Mouse (Mus musculus) cerebellum, postnatal 25 days (tissue): ENCODE measurements around the gene Sat2.

Source experiments
- DNase-seq, 2 experiments: peaks; one replicate each; pipeline ENCODE4 v3.0.0; 2021; ENCODE audit warnings: mixed read lengths in 2 of 2

Gene Sat2

GRCm38 (mm10) chr11:69633128-69633866 is 11.5 kb downstream of the Sat2 start:
- no peak for DNase-seq

DNA sequence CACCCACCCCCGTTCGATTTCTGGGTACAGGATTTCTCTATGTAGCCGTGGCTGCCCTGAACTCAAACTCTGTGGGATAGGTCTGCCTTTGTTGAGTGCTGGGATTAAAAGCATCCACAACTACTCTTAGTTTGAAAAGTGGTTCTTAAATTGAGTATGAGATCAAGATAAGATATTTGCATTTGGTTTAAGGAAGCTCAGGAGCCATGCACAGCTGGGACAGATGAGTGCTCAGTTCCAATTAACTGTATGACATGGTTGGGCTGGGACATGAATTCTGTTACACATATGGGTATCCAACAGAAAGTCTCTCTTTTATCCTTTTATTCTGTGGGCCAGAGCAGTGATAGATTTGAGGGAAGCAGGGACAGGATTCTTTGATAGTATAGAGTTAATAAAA is 13.6 kb downstream of the Sat2 start:
- no peak for DNase-seq

GRCm38 (mm10) chr11:69645860-69646259 is 24.0 kb downstream of the Sat2 start:
- no peak for DNase-seq

- no peak for DNase-seq
These were observed 31.6 kb downstream of the Sat2 start for GRCm38 (mm10) chr11:69653399-69653798.

GRCm38 (mm10) chr11:69654760-69655159 is 32.9 kb downstream of the Sat2 start:
- no peak for DNase-seq

- DNase-seq = peak; percentile 81 to 86
These were observed 33.6 kb downstream of the Sat2 start, which contains the start of gene Sox15 for GRCm38 (mm10) chr11:69655264-69656064. Gene Sox15 (plus strand): TSS chr11:69655314.

DNA sequence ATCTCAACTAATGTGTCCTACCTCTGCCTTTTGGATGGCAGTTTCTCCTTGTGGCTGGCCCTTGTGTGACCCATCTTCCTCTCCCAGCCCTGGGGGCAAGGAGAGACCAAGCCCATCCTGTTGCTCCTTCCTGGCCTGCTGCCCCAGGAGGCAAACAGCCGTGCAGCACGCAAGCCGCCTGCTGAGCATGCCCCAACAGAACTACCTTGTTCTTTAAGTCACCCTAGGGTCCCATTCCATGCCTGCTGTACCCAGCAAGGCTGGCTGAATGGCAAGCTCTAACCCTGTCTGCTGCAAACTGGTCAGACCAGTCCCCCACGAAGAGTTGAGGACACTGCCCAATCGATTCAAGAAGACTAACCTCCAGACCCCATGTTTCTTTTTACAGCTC is 34.2 kb downstream of the Sat2 start:
- no peak for DNase-seq

GRCm38 (mm10) chr11:69656617-69657461 is 35.0 kb downstream of the Sat2 start:
- peak; percentile 61 to 71 for DNase-seq

- no peak for DNase-seq
These were observed 35.6 kb downstream of the Sat2 start for GRCm38 (mm10) chr11:69657462-69657881.

- peak in 1 of 2 experiments; percentile 30 for DNase-seq
These were observed 39.5 kb downstream of the Sat2 start for GRCm38 (mm10) chr11:69661221-69661881.

DNA sequence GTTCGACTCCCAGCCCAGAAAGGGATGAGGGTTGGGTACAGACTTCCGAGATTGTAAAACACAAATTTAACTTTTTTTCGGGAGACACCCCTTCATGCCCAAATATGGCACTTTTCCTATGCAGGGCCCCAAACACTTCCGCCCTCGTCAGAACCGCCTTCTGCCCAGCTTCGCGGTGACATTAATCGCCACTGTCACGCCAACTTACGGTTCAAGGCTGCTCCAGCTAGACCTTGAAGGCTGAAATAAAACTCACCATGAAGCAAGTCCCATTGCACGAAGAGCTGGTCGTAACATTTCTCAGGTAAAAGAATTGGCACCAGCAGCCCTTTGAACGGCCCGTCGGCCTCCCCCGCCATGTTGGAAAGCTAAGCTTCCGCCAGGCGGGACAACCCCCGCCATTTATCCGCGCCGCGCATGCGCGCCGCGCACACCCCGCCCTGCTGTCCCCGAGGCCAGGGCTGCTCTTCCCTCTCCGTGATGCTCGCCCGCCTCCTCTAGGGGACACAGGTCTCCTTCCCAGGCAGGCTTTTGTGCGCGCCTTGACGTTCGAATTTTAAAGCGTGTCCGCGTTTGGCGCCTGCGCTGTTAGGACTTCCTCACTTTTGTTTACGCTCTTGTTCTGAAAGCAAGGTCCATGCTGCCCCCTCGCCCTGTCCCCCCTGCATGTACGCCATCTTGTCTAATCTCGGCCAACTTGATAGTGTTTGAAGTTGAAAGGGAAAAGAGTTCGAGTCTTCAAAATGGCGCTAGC is 40.6 kb downstream of the Sat2 start, which contains the start of gene Mpdu1:
Gene Mpdu1 (minus strand): TSS at position 430 of the 754 bp plus-strand sequence.
- peak; percentile 93 to 95 for DNase-seq

DNA sequence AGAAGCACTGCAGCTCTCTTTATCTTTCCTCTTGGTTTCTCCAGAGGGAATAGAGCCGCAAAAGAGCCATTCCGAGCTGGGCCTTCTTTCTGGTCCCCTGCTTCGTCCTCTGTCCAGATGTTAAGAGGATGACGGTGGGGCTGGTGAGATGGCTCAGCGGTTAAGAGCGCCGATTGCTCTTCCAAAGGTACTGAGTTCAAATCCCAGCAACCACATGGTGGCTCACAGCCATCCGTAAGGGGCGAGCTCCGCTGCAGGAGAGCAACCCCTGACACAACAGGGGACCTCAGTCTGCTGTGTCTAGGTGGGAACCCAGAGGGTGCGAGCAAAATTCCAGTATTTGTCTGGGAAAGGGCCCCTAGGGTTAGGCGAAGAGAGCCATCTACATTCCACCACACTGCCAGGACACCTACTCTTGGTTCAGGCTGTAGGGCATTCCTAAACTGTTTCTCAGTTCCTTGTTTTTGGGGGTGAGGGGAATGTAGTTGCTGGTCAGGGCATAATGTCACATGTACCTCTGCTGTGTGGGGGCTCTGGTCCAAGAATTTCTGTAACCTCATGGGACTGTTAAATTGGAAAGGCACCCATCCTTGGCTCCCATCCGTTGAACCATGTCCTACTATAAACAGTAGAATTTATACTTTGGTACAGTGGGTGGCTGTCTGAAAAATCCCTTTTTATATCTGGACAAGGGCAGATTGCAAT is 41.3 kb downstream of the Sat2 start:
- DNase-seq = no peak

DNA sequence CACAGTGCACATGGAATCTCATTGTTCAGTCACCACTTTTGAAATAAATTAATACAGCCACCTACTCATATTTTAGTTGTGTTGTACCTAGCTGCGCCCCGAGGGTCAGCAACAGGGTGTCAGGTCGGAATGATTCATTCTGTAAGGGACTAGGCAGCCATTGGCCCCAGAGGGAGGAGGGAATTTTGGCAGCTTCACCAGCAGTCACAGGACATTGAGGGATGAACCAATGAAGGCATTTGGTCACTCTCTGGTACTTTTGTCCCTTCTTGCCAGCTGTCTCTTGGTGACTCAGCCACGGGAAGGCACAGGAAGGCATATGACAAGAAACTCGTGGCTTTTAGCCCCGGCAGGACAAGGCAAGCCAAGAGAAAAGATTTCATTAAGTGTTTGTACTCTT is 42.0 kb downstream of the Sat2 start:
- DNase-seq = peak in 1 of 2 experiments; percentile 37

DNA sequence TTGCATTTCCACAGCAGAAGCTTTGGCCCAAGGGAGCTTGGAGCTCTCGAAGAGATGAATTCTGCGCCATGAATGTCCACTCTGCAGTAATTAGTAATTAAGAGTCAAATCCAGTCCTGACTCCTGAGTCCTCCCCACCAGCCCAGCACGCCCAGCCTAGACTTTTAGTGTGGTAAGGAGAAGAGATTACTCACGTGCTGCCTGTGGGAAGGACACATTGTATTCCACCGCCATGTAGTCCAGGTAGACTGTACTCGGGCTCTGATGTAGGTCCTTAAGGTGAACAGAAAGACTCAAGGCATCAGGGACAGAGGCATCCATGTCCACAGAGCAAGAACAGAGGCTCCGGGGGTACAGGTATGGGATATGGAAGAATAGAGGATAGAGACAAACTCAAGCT is 43.0 kb downstream of the Sat2 start:
- no peak for DNase-seq

DNA sequence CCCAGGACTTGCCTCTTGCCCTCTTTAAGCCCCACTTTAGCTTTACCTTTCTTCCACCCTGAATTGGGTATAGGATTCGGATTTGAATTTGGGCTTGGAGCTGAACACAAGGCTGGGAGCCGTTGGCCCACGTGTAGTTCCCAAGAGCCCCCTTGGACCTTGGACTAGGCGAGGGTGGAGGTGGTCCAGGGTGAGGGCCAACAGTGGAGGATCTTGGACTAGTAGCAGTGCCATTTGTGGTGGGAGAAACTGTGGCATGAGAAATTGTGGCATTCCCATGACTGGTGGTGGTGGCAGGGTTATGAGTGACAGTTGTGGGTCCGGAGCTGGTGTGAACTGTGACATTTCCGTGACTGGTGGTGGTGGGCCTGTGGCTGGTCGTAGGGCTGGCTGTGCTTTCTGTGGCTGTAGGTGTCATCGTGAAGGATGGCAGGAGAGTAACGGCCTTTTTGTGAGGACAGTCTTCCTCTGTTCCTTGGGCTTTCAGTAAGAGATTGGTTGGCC is 43.7 kb downstream of the Sat2 start:
- no peak for DNase-seq

DNA sequence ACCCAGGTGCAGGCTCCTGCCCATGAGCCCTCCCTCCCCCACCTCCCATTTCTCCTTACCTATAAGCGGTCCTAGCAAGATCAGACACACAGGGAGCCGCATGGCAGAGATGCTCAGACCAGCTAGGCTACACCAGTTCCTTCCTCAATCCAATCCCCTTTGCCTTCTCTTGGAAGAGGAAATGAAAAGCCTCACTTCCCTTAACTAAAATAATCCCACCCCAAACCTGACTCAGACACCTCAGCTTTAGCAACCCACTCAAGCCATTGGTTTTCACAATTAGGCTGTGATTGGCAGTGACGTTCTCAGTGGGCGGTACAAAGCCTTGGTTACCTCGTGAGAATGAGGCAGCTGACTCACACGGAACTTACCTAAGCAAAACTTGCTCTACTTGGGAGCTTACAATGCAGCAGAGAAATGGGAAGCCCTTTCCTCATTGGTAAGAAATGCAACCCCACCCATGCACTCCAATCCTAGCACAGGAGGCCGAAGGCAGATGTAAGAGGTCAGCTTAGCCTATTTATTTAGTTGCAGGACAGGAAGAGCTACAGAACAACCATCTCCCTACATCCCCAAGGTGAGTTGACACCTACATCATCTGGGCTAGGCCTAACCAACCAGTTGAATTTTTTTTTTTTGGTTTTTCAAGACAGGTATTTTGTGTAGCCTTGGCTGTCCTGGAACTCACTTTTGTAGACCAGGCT is 44.3 kb downstream of the Sat2 start, which contains the start of gene Cd68:
Gene Cd68 (minus strand): TSS at position 193 of the 704 bp plus-strand sequence.
- no peak for DNase-seq

DNA sequence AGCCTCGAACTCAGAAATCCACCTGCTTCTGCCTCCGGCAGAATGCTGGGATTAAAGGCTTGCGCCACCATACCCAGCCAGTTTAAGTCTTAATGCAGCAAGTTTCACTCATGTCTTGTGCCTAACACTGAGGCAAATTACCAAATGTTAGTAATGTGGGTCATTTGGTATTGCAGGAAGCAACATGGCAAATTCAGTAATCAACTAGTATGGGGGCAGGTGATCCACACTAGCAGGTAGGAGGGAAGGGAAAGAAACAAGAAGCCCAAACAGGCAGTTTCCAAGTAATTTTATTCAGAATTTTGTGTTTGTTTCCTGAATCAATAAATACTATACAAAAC is 44.8 kb downstream of the Sat2 start:
- DNase-seq = no peak

DNA sequence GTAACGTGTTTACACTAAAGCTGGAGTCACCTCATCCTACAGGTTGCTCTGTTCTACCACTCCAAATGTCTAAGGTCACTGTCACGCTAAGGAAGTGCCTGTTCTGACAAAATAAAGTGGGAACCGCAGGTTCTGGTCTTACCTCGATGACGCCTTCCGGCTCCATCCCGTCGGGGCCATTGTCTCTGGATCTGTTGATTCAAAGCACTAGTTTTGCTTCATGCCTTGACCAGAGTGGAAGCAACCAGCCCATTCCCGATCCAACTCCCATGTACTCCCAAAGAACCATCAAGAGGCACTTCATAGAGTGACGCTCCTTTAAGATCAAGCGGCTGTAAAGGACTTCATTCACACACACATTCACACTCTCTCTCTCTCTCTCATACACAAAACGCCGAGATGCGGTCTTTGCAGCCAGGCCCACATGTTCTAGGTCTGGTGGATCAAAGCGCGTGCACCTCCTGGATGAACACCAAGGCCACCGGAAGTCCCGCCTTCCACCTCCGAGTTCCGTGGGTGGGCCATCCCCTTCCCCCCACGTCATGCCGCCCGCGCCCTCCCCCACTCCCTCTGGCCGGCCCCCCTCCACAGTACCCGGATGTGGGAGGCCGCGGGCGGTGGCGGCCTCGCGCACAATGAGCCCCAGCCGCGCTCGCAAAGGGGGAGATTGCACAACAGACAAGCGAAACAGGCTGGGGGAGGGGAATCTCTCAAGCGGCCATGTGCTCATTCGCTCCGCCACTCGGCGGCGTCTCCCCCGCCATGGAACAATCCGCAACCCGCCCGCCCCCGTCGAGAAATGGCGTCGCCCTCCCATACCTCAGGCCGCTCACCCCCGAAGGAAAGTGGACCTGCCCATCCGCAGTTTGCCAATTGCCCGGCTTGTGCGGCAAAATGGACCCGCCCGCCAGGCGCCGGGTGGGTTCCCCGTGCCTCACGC is 49.2 kb downstream of the Sat2 start:
- peak; percentile 96 to 98 for DNase-seq

GRCm38 (mm10) chr11:69671726-69672124 is 49.9 kb downstream of the Sat2 start:
- no peak for DNase-seq
